Mouse (Mus musculus) G1E (cell line): Measurements from ENCODE around the gene Bad.

Experiments used
- CTCF ChIP-seq: IDR thresholded peaks from 2 replicates; pipeline ENCODE4 v1.5.1; 2012; ENCODE audit warnings: low read depth, low read length, inconsistent platforms, mixed read lengths
- GATA1 ChIP-seq: IDR thresholded peaks from 2 replicates; pipeline ENCODE4 v1.6.1; 2012; ENCODE audit warnings: borderline replicate concordance, low read length, inconsistent platforms, mixed read lengths
- POLR2AphosphoS5 ChIP-seq: IDR thresholded peaks from 2 replicates; pipeline ENCODE4 v1.6.1; 2012; ENCODE audit warnings: low read depth, low read length, inconsistent platforms; ENCODE audit not compliant: insufficient replicate concordance

DNA sequence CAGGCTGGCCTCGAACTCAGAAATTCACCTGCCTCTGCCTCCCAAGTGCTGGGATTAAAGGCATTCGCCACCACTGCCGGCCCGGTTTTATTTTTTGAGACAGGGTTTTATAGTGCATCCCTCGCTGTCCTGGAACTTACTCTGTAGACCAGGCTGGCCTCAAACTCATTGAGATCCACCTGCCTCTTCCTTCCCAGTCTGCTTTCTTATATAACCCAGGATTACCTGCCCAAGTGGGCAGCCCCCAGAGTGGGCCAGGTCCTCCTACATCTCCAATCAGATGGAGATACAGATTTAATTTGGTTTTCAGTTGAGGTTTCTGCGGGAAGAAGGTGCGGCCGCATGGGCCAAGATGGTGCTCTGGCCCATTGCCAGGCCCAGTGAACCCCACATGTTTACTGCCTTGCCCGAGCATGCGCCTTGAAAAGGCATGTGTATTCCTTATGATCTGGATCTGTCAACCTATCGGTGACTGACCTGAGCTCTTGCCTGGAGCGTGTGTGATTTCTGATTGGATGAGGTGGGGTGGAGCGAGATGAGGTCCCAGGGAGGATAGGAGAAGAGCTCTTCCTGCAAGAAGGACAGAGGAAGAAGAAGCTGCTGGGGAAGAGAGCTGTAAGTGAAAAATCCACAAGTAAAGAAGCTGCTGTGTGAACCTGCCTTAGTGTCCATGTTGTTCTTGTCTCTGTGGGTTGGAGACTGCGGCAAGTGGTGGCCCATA lies 47.8 kb upstream of the Bad start:
- no peak for TF ChIP-seq POLR2AphosphoS5
- TF ChIP-seq CTCF = no peak
- no peak for TF ChIP-seq GATA1
